Mouse (Mus musculus): ENCODE data around the gene Galnt2. TPM values are rescaled to one million over a fixed set of nuclear protein-coding genes. Genes with fewer than 3 reads are reported as not detected.

The Galnt2 gene
- polyA plus RNA-seq, 1 experiment: 27.9 TPM

DNA sequence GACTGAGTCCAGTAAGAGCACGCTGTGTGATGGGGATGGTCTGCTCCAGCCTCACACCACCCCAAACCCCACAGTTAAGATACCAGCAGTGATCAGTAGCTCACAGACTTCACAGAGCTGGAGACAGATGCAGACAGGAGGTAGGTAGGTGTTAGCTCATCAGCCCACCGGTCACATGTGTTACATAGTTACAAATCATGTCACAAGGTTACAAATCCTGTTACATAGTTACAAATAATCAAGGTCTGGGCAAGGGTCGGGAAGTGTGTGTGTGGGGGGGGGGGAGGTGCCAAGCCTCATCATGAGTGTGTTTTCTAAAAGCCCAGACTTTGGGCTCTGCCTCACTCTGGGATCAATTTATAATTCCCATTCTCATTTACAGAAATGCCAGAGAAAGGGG lies 129.7 kb downstream of the Galnt2 start:
- DNase-seq (ENCODE audit: extremely low spot score in 1 of 2, low spot score in 1 of 2): no peak

DNA sequence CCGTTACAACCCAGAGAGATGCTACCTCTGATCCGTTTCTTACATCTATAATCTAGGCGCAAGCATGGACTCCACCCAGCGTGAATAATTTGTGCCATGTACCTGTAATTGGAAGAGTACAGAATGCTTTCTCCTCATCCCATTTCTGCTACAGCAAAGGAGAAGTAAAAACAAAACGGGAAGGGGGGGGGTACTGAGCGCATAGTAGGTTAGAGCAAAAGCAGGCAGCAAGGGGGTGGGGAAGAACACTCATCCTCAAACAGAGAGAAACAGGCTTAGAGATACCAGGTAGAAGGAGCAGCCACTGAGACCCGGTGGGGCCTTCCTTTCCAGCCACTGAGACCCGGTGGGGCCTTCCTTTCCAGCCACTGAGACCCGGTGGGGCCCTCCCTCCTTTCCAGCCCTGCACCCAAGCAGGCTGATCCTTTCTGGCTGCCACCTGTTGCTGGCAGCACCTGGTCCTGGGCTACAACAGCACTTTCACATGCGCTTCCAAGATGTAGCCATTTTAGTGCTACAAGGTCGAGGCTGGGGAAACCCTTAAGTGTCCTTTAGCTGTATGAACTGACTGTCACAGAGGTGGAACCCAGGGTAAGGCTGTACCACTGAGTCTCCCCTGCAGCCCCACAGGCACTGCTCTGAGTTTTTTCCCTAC lies 130.7 kb downstream of the Galnt2 start:
- no peak for DNase-seq (ENCODE audit: extremely low spot score in 1 of 2, low spot score in 1 of 2)

DNA sequence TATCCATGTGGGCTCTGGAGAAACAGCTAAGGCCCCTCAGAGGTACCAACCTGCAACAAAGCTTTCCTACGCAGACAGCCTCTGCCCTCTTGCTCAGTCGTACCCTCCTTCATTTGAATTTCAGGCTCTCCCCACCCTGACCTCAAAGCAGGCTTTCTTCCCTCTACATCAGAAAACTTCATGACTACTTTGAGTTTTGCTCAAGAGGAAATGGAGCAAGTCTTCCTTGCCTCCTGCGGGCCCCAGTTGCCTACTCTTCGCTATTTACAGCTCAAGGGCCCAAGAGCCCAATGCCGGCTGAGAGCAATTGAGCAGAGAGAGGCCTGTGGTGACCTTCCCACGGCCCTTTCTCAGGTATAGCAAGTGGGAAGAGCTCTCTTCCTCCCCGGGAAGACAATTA lies 131.4 kb downstream of the Galnt2 start:
- no peak for DNase-seq (ENCODE audit: extremely low spot score in 1 of 2, low spot score in 1 of 2)

DNA sequence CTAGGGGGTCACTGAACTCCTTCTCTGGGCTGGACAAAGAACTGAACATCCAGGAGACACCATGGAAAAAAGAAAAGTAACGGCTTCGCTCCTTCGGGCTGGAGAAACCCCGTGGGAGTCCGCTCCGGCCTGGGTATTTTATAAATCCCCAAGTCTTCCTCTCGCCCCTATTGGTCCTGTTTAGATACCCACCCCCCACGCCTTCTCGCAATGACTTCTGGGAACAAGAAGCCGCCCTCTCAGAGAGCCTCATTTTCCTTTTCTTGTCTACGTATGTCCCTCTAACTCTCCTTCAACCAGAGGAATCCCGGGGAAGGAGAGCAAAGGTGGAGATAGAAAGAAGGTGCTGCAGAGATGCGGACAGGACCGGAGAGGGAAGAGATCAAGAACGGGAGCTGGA lies 132.1 kb downstream of the Galnt2 start:
- DNase-seq (ENCODE audit: extremely low spot score in 1 of 2, low spot score in 1 of 2): no peak

DNA sequence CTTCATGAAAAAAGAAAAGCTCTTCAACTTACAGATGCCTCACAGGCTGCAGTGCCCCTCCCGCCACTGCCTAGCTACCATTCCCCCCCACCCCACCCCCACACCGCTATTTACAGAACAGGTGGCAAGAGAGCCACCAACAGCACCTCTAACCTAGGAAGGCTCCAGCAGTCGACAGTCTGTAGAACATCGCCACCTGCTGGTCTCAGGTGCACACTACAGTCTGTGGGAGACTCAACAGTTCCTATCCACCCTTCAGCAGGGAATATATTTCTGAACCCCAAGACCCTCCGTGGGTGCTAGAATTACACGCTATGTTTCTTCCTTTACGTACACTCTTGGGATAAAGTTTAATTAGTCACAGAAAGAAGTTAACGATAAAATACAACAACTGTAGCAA lies 137.0 kb downstream of the Galnt2 start:
- DNase-seq (ENCODE audit: extremely low spot score in 1 of 2, low spot score in 1 of 2): peak in 1 of 2 experiments; percentile 87

DNA sequence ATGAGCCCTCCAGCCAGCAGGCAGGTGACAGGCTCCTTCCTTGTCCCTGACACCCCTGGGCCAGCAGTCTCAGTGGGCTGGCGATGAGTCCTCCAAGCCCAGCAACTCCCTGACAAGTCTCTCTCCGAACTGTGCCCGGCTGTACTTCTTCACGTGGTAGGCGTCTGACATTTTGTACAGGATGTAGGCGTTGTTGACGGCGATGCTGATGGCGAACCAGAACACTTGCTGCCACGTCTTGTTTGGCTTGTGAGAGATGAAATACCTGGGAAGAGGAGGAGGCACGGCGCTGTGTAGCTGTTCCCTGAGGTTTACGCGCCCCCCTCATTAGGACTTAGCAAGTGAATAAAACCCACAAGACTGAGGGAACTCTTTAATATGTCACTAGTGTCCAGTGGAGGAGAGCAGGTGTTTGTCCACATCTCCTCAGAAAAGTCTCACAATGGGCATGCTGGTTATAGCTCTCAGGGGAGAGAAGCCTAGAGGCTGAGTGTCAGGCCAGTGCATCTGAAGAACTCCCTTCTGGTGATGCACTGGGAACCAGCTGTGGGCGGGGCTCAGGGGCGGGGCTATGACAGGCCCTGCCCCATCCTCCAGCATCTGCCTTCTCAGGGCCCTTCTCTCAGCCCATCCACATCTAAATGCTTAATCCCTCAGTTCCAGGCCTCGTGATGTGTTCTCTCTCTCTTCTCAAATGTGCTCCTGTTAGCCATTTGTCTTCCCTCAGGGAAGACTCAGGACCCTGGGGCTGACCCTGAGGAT lies 139.4 kb downstream of the Galnt2 start:
- no peak for DNase-seq (ENCODE audit: extremely low spot score in 1 of 2, low spot score in 1 of 2)

DNA sequence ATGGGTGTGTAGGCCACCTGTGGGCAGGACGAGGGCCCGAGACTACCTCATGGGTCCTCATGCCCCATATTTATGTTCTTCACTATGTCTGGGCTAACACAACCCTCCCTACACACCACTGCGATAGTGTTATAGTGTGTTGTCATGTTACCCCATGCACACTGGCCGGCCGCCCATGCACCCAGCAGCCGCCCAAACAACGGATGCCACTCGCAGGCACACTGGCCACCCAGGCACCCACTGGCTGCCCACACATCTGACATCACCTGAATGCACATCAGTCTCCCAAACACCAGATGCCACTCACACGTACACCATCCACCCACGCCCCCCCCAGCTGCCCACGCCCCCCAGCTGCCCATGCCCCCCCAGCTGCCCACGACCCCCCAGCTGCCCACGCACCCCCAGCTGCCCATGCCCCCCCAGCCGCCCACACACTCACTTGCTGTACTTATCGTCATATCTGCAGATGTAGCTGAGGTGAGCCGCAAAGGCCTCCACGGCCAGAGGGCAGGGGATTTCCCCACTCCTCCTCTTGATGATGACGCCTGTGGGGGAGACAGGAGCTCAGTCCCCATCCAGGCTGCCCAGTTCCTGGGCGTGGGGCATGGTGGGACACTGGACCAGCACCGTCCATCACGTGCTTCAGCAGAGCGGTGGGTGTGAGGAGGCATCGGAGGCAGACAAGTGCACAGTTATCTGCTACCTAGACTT lies 140.4 kb downstream of the Galnt2 start:
- DNase-seq (ENCODE audit: extremely low spot score in 1 of 2, low spot score in 1 of 2): no peak

DNA sequence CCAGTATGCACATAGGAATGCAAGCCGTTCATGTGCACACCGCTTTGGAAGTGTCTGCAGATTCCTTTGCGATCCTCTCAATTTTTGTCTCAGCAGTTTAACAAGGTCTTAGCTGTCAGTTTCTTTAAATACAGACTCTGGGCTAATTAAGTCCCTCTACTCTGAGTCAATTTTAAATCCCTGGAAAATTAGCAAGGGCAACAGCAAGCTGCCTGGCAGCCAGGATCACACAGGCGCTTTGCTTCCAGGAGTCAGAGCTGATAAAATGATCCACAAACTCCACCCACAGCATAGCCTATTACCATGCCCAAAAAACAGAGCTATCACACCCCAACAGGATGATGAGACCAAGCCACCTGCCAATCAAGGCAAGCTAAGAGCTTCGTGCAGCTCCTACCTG lies 142.6 kb downstream of the Galnt2 start:
- DNase-seq (ENCODE audit: extremely low spot score in 1 of 2, low spot score in 1 of 2): no peak

DNA sequence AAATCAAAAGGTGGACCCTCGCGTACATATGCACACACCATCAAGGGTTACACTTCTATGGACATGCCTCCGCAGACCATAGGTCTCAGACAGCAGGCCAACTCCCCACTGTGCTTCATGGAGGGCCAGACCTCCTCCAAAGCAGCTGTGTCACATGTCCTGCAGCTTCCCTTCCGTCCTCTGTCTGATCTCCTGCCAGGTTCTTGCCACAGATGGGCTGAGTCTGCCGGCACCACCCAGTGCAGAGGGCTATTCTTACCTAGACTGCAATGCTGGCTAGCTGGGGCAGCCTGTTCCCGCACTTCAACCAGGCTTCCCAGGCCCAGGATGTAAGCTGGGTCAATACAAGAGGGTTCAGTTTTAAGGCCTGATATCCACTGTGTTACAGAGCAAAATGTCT lies 144.0 kb downstream of the Galnt2 start:
- no peak for DNase-seq (ENCODE audit: extremely low spot score in 1 of 2, low spot score in 1 of 2)

DNA sequence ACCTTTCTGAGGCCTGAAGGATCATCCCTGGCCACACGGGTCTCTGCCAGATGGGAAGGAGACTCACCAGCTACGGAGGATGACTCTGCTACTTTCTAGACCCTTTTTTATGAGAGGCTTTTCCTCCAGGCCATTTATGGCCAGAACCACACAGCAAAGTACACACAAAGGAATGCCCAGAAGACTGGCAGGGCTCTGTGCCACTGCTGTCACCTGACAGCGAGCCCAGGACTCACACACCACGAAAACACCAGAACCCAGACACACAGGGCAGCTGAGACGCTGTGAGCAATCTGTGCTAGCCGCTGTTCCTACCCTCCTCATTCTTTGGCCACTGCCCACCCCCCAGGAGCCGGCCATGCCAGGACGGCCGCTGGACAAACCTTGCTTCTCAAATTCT lies 144.5 kb downstream of the Galnt2 start:
- DNase-seq (ENCODE audit: extremely low spot score in 1 of 2, low spot score in 1 of 2): no peak

DNA sequence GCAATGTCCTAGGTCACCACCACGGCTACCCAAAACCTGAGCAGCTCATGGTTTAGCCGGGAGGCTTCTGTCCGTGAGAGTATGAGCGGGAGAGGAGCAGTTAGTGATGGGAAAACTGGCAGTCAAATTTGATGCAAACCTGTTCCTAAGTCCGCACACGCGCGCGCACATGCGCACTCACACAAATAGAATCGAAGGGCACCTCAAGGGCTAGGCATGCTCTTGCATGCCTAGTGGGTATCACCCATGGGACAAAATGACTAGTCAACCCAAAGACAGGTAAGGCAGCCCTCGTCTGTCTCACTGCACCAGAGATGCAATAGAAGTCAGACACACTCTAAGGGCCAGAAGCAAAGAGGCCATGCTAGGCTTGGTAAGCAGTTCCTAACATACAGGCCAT lies 145.2 kb downstream of the Galnt2 start:
- DNase-seq (ENCODE audit: extremely low spot score in 1 of 2, low spot score in 1 of 2): no peak

DNA sequence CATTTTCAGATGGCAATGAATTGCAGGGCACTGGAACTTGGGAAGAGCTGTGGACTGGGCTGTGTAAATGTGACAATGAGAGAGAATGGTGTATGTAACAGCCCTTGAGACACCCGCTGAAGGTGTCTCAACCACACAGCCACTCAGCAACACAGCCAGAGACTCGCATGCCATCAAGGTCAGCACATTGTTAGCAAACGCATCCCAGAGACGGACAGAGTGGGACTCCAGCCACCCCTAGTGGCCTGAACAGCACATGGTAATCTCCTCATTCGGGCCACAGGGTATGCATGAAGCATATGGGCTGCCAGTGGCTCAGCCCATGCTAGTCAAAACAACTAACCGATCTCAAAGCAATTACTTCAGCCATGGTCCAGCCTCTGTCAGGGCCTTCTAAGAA lies 148.1 kb downstream of the Galnt2 start:
- no peak for DNase-seq (ENCODE audit: extremely low spot score in 1 of 2, low spot score in 1 of 2)

DNA sequence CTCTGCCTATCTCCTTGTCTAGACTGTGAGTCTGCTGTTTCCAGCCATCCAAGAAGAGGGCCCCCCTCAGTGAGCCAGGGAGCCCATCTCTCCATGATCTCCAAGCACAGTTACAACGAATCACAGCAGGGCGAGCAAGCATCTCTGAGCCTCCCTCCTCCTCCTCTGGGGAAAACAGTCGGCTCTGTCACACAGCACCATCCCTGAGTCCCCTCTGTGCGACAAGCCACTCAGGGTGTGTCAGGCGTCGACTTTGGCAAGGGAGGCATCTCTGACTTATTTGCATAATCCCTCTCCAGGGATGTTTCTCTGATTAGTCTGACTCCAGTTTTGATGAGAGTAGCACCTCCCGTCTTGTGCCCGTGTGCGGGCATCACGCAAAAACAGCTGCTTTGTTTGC lies 151.0 kb downstream of the Galnt2 start:
- DNase-seq (ENCODE audit: extremely low spot score in 1 of 2, low spot score in 1 of 2): no peak

DNA sequence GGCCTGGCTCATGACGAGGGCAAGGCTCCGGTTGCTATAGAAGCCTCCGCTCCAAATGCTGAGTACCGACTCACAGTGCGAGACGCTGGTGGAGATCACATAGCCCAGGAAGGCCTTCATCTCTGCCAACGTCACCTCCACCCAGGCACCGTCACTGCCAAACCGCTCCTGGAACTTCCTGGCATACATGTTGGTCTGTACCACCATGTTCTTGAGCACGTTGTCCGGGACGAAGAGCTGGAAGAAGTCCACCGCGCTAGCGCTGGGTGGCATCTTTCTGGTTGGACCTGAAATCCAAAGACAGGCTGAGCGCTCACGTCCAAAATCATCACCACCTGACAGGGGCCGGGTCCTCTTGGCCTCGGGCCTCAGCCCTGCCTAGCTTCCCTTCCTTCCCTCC lies 153.1 kb downstream of the Galnt2 start:
- DNase-seq (ENCODE audit: extremely low spot score in 1 of 2, low spot score in 1 of 2): no peak

DNA sequence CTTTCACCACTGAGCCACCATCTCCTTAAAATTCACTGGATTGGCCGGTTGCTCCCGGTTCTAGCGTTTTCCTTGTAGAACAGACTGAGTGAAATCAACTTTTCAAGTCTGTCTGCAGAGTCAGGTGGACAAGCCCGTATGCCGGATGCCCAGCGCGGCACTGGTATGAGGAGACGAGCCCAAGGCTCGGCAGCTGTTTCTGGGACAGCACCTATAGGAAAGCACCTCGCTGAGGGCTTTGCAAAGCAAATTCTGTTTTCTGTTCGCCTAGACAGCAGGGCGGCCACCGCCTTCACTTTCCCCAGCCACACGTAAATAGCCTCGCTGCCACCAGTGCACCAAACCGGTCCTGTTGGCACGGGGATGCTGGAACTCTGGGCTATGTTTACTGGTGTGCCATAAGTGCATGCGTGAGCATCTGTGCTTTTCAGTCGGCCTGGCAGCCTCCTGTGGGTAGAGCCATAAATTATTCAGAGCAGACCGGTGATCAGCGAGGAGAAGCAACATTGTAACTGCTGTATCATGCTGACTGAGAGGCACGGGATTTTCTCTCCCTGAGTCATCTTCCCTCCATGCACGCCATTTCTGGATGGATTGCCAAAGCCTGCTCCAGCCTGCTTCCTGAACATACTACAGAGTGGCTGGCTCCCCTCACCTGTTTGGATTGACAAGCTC lies 155.2 kb downstream of the Galnt2 start:
- DNase-seq (ENCODE audit: extremely low spot score in 1 of 2, low spot score in 1 of 2): peak; percentile 74 to 87

DNA sequence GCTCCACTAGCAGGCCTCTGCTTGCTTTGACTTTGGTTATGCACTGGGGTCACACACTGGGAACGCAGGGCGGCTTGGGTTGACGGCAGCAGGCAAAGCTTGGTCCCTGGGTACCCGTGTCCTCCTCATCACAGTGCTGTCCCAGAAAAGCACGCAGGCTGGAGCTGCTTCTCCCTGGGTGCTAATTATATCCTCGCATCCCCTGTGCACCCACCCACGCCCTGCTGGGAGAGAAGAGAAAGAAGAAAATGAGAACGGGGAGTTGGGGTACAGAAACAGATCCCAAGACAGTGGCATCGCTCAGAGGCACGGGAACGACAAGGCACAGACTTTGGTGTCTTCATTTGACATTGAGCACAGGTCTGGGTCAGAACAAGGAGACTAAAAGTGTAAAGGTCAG lies 158.3 kb downstream of the Galnt2 start:
- DNase-seq (ENCODE audit: extremely low spot score in 1 of 2, low spot score in 1 of 2): peak; percentile 90 to 91

DNA sequence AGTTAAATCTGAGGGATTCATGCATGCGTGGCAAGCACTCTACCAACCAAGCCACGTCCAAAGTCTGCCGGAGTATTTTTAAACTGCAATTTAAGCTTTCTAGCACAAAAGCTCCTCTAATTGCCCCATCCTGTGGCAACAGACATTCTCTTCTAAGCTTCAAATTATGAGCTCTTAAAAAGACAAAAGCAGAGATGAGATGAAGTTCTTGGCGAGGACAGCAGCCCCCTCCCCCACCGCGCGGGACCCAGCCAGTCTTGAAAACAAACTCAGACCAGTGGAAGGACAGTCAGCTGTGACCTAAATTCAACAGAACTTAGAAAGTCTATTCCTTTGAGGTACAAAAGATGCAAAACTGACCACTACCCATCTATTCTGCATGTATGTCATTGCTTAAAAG lies 160.0 kb downstream of the Galnt2 start:
- DNase-seq (ENCODE audit: extremely low spot score in 1 of 2, low spot score in 1 of 2): peak in 1 of 2 experiments; percentile 52

DNA sequence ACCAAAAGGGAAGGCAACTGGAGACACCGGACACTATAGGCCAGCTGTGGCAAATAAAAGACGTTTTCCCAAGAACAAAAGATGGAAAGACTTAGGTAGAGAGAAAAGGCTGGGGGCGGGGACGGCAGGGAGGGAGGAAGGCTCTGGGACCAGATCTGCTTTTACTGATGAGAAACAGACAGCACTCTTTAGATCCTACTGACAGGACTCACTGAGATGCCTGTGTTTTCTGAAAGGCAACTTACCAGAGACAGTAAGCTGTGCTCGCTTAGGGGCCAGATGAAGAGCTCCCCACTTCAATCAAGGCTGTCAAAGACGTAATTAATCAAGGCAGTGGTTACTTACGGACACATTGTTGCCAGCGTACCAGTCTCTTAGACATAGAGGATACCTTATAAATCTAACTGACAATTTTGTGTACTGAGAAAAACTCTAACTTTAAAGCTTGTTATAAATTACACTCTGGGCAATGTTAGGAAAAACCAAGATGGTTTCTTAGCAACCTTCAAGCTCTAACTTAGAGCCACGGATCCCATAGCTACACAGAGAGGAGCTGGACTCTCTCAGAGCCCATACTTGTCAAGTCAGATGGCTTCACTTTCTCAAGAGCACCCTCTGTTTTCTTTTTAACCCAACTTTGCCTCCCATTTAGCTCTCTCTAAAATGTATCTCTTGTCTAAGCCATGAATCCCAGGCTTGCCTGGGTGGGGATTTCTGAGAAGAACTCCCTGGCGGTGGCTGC lies 161.3 kb downstream of the Galnt2 start:
- no peak for DNase-seq (ENCODE audit: extremely low spot score in 1 of 2, low spot score in 1 of 2)

DNA sequence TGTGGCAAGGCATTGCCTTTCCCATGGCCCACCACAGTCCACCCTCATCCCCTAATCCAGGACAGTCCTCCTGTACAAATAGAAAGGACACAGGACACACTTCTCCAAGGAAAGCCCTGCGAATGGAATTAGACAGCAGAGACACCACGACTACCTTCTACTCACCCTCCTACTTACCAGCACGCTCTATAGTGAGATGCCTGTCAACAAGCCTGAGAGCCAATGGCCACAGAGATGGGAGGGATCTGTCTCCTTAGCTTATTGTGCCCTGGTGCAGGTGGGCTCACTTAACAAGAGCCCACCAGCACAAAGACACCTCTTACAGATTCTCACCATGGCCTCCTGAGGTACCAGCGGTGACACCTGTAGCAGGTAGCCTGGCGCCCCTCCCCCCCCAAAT lies 161.8 kb downstream of the Galnt2 start:
- DNase-seq (ENCODE audit: extremely low spot score in 1 of 2, low spot score in 1 of 2): no peak

DNA sequence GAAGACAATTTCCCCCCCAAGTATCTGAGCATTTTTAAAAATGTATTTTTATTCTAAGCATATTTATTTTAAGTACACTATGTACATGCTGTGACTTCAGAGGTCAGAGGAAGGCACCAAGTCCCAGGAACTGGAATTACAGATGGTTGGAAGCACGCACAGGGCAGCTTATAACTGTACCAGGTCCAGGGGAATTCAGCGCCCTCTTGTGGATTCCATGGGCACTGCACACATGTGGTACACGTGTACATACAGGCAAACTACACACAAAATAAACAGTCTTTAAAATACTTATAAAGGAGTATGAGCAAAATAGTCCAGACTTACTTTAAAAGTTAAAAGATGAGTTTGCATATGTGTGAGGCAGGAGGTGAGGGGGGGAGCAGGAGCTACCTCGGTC lies 162.7 kb downstream of the Galnt2 start:
- no peak for DNase-seq (ENCODE audit: extremely low spot score in 1 of 2, low spot score in 1 of 2)

DNA sequence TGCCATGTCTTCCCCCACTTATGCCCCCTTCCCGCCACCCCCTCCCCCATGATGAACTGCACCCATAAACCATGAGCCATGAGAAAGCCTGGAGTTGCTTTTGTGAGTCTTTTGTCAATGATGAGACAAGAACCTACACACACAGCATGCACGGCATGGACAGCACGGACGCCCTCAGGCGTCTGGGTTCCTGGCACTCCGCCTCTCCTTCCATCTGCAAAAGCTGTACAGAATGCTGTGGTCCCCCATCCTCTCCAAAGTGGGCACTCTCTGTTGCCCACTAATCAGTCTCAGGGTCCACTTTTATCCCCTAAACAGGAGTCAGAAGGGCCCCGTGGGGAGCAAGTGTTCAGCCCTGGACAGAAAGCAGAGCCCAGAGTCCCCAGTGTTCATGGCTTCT lies 163.8 kb downstream of the Galnt2 start:
- no peak for DNase-seq (ENCODE audit: extremely low spot score in 1 of 2, low spot score in 1 of 2)
